In the genomic region with DNA sequence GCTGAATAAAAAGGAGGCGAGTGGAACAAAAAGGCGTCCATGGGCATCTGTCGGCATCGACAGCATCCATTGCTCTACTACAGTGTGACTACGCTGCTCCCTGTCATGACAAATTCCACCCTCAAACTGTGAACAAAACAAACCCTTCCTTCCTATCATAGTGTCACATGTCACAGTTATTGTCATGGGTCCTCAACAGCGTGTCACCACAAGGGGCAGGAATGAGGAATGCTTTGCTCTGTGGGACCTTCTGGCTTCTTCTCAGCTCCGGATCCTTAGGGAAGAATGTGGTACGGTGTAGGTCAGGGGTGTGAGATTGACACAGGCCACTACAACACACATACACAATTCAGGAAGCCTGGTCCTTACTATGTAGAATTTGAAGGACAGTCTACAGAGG, we compare ENCODE assay signal across 13 mouse cellular contexts.
DNase-seq lines count a peak whose midpoint lies in the region; ATAC-seq and TF ChIP-seq lines count a peak whose summit lies in the region.
"Had no signal": no experiment of that assay in that cellular context is flagged by ENCODE, and none has a peak within 500 bp of the region (broad histone marks: within the 10 kb centered on the region; RNA-seq: fewer than 3 reads in every experiment).

No protein-coding gene starts in this region.

- no peaks in the 10 kb centered on the region for H3K27me3 ChIP-seq in lung, embryonic 14.5 days (ENCODE audit: insufficient read depth, low read length)
- H3K27me3 ChIP-seq: liver, embryonic 13.5 days; neural tube, embryonic 13.5 days had no signal

- H3K36me3 ChIP-seq in lung, embryonic 14.5 days (ENCODE audit: insufficient read depth) = no peaks in the 10 kb centered on the region
- H3K36me3 ChIP-seq: liver, embryonic 13.5 days; neural tube, embryonic 13.5 days had no signal

- no peak for DNase-seq in gastrocnemius, adult 2 months
- DNase-seq in gastrocnemius, postnatal 10 days = no peak
- DNase-seq in kidney, adult 11 months = peak; percentile 11
- DNase-seq in kidney, adult 9 months = no peak
- DNase-seq in ZHBTc4 (ENCODE audit: low read depth, low spot score) = peak; percentile 29
- no peak for DNase-seq in lung, embryonic 14.5 days
- DNase-seq in adrenal gland, adult 2 months = no peak
- DNase-seq: adrenal gland, postnatal 25 days; liver, embryonic 13.5 days; thymus, postnatal 25 days had no signal

- no peaks in the 10 kb centered on the region for H3K9me3 ChIP-seq in lung, embryonic 14.5 days (ENCODE audit: low read depth, low read length)
- H3K9me3 ChIP-seq: liver, embryonic 13.5 days; neural tube, embryonic 13.5 days had no signal

- 0 out of 2 replicates have a peak, but pooled peaks have one; percentile 8 for TF ChIP-seq CTCF in gastrocnemius, adult 2 months (IDR thresholded peaks at IDR 0.05)
- TF ChIP-seq CTCF in lung, embryonic 14.5 days (IDR thresholded peaks at IDR 0.05; ENCODE audit: low read depth) = peak; percentile 25; the same call in 1 of the 2 replicates

- H3K9ac ChIP-seq in lung, embryonic 14.5 days = no peak overlapping the region
- H3K9ac ChIP-seq: hindbrain, embryonic 14.5 days; liver, embryonic 13.5 days; neural tube, embryonic 13.5 days had no signal

- H3K4me2 ChIP-seq in lung, embryonic 14.5 days = no peak overlapping the region
- H3K4me2 ChIP-seq: hindbrain, embryonic 14.5 days; liver, embryonic 13.5 days; neural tube, embryonic 13.5 days had no signal

- ATAC-seq in lung, embryonic 14.5 days (ENCODE audit: insufficient read depth) = no peak
- ATAC-seq in inflammation-experienced regulatory T-cells, adult 6 months = no peak

- H3K27ac ChIP-seq in gastrocnemius, adult 2 months = peak overlapping the region; percentile 70
- H3K27ac ChIP-seq in lung, embryonic 14.5 days (ENCODE audit: low read depth) = no peak overlapping the region
- H3K27ac ChIP-seq: liver, embryonic 13.5 days; neural tube, embryonic 13.5 days had no signal

- no peak overlapping the region for H3K4me3 ChIP-seq in gastrocnemius, adult 2 months
- H3K4me3 ChIP-seq in lung, embryonic 14.5 days (ENCODE audit: low read depth, low read length) = no peak overlapping the region
- H3K4me3 ChIP-seq: liver, embryonic 13.5 days; neural tube, embryonic 13.5 days had no signal

- 82% methylated on average over 8 of the region's 8 CpGs for WGBS in lung, embryonic 14.5 days

- intact Hi-C loops in gastrocnemius, adult 2 months (cut with DNase I) = no loop called here

- no peaks in the 10 kb centered on the region for H3K4me1 ChIP-seq in lung, embryonic 14.5 days (ENCODE audit: insufficient read depth)
- H3K4me1 ChIP-seq: liver, embryonic 13.5 days had no signal

Comparison
In these comparisons a context has a peak if more than half of its experiments do, and no peak if none do; other contexts are left out.
1. DNase-seq: peak in kidney, adult 11 months (single experiment) and ZHBTc4 (single experiment); none in gastrocnemius, adult 2 months (single experiment), gastrocnemius, postnatal 10 days (single experiment), kidney, adult 9 months (single experiment), lung, embryonic 14.5 days (single experiment) and adrenal gland, adult 2 months (single experiment).